Mouse (Mus musculus) T-helper 17 cell (primary cell): ENCODE results near the gene Hibadh.
"Not testable (repeated sequence)": the region's sequence is repeated elsewhere in the genome, so short reads cannot be mapped to it uniquely, and the experiment has no call there.

Experiments
- in situ Hi-C, 2 experiments: fragments of 300-600 bp; cut with MboI, MseI; formaldehyde crosslinking; loops; 1 replicate in 1 of 2; 2 replicates in 1 of 2; pipeline ENCODE4 v1.15.1; 2025; ENCODE audit warnings: high pct_unique_total_duplicates in 2 of 2

Gene Hibadh

DNA sequence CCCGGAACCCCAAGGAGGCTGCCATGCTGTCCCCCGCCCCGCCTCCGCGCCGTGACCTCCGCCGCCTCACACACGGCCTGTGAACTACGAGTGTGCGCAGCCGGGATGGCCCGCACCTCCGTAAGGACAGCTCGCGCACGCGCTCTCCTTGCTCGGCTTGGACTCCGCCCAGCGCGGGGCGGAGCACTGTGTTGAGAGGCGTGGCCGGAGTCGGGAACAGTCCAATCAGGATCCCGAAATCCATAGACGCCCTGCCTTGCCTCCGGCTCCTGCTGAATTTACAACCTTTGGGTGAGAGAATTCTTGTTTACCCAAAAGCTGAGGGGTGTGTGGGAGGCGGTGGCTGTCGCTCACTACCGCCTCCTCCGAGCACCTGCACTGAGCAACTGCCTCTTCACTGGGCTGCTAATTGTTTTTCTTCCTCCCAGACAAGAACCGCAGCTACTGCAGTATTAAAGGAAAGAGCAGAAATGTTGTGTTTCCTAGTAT, at the start of gene Hibadh:
Gene Hibadh, minus strand, starts transcription at position 166 of the 489 bp plus-strand sequence.
- in situ Hi-C loops, result no loop called here

GRCm38 (mm10) chr6:52686901-52687500, 46.8 kb upstream of the Hibadh start:
- in situ Hi-C loops, result no loop called here

GRCm38 (mm10) chr6:52682607-52683006, 42.4 kb upstream of the Hibadh start:
- in situ Hi-C loops, result no loop called here

- in situ Hi-C loops, result no loop called here
Measured at GRCm38 (mm10) chr6:52681847-52682485, 41.8 kb upstream of the Hibadh start.

DNA sequence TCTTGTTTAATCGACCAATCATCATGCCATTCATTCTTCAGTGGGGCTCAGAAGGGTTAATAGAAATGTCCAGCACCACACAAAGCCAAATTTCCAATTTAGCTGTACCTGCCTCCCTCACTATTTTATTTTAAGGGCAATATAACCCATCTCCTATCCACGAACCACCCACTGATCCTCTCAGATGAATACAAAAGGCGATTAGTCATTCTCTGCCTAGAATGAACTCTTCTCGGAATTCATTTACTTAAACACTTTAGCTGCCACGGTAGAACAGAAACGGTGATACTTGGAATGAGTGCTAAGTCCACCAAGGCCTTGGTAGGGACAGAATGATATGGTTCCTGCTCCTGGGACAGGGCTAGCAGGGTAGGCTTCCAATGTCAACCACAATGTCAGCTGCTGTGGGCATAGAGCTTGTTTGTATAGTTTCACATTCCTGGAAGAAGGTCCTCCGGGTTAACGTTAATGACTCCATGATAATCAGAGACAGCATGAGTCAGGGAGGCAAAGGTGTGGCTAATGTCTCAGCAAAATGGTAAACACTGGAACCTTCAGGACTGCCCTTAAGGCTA, 40.4 kb upstream of the Hibadh start:
- in situ Hi-C loops, result no loop called here

DNA sequence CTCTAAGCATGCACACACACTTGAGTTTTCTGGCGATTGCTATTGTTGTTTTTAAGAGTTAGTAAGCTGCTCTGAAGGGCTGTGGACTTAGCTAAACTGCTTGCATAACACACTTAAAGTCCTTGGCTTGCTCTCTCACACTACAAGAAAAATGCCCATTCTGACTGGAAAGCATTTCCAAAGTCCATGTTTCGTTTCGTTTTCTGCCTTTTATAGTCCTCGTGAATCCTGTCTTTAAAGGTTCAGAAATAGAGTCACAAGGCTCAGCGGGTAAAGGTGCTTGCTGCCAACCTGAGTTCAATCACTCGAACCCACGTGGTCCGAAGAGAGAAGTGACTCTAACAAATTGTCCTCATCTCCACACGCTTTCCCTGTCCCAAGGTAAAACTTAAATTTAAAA, 39.4 kb upstream of the Hibadh start:
- in situ Hi-C loops, result no loop called here

- in situ Hi-C loops, result not testable (repeated sequence)
Measured at GRCm38 (mm10) chr6:52677534-52677933, 37.3 kb upstream of the Hibadh start.

- in situ Hi-C loops, result no loop called here
Measured at GRCm38 (mm10) chr6:52675222-52675921, 35.2 kb upstream of the Hibadh start.

DNA sequence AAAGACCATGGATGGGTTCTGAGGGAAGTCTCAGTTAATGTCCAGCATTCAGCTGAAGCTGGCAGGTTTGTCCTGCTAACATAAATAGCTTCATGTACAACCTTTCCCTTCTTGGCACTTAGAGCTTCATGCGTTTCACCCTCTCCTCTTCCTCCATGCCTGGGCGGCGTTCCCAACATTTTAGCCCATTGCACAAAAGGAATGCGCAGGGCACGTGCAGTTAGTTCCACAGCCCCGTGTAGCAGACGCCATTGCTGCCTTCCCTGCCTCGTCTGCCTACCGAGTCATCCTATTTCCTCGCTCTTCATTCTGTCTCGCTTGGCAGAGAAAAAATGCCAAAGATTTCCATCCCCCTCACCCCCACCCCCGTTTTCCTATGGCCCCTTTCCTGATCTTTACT, 34.4 kb upstream of the Hibadh start:
- in situ Hi-C loops, result loop anchor here in 1 of 2 experiments (25.0 kb wide), 1 partner anchor 163 kb away; no protein-coding TSS in a partner anchor

DNA sequence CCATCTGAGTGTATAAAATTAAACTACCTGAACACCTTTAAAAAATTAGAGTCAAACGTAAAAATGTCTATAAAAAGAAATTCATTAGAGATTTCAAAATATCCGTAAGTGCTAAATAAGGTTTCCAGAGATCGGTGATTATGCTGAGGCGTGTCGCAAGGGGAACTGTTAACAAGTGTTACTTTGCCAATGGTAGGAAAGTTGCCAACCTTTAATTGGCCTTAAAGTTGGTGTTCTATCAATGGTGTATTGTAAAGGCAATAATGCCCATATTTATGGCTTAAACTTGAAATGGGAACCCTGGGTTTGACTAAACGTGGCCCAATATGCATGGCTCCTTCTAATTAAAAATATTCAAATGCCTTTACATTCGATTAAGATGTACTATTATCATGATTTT, 33.5 kb upstream of the Hibadh start:
- in situ Hi-C loops, result loop anchor here in 1 of 2 experiments (25.0 kb wide), 1 partner anchor 164 kb away; no protein-coding TSS in a partner anchor

- in situ Hi-C loops, result loop anchor here in 1 of 2 experiments (25.0 kb wide), 1 partner anchor 165 kb away; no protein-coding TSS in a partner anchor
Measured at GRCm38 (mm10) chr6:52672539-52672938, 32.4 kb upstream of the Hibadh start.

DNA sequence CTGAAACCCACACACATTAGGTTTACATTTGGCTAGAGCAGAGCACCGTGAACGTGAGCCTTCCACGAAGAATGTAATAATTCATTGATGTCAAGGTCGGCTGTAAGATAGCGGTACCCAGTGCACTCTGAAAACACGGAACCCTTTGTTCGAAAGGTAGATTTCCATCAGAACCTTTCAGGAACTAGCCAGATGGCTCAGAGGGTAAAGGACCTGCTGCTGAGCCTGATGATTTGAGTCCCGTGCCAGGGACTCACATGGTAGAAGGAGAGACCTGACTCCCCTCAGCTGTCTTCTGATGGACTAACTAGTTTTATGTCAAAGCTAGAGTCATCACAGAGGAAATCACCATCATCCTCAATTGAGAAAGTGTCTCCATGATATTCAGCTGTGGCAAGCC, 31.6 kb upstream of the Hibadh start:
- in situ Hi-C loops, result loop anchor here in 1 of 2 experiments (25.0 kb wide), 1 partner anchor 166 kb away; no protein-coding TSS in a partner anchor

- in situ Hi-C loops, result loop anchor here (5.0 to 25.0 kb wide), 2 partner anchors 167 kb away; no protein-coding TSS in a partner anchor
Measured at GRCm38 (mm10) chr6:52669878-52670277, 29.7 kb upstream of the Hibadh start.

DNA sequence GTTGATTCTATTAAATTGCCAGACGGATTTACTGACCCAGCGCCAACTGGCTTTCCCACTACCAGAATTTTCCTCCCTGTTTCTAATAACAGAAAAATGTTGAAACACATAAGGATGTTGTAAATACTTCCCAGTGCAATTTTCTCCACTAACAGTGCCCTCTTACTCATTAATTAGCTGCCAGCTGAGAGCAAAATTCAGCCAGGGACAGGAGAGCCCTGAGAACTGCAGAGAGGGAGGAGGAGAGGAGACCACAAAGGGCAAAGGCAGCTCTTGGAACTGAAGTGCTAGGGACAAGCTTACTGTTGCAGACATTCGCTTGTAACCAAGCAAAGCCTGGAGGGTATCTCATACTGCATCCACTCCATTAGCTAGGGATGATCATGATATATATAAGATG, 27.5 kb upstream of the Hibadh start:
- in situ Hi-C loops, result loop anchor here (5.0 to 25.0 kb wide), 2 partner anchors 170 kb away; no protein-coding TSS in a partner anchor

DNA sequence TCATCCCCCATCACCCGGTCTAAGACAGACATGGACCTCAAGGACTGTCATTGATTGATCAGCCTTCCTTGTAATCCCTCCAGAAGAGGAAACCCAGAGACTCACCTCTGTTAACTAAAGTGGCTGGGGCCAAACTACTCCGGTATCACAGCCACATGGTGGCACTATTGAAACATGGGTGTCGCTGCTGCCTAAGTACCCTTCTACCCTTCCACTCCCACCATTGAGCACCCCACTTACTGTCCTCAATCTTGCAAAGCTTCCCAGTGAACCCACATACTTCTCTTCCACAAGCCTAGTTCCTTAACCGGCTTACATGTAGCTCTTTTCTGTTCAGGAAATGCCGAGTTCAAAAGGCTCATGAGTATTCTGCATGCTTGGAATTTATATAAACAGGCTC, 22.8 kb upstream of the Hibadh start:
- in situ Hi-C loops, result loop anchor here in 1 of 2 experiments (25.0 kb wide), 1 partner anchor 174 kb away; no protein-coding TSS in a partner anchor

DNA sequence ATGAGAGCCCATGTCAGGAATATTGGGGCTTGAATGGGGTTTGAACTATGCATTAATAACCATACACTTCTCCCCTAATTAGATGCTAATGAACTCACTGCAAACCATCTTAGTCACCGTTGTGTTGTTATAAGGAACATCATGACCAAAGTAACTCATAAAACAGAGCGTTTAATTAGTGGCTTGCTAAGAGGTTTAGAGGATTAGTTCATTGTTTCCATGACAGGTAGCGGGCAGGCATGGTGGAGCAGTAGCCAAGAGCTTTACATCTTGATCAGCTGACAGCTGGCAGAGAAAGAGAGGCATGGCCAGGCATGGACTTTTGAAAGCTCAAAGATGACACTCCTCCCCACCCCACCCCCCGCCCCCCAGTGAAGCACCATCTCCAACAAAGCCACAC, 15.1 kb upstream of the Hibadh start:
- in situ Hi-C loops, result loop anchor here in 1 of 2 experiments (25.0 kb wide), 1 partner anchor 182 kb away; no protein-coding TSS in a partner anchor

DNA sequence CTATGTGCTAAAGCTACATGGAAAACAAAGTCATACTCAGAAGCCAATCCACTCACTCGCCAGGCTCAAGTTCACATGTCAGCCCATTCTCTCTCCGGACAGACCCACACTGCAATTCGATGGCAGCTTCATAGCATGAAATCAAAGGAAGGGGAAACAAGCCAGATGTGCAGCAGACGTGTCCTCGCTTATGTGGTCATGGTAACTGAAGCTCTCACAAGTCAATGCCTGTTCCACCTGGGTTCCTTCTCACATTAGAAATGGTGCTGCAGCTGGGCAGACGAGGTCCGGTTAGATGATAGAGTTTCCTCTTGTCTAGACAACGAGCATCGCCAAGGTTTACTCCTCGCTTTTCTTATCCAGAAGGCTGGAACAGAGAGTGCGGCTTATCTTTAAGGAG, 8.6 kb upstream of the Hibadh start:
- in situ Hi-C loops, result loop anchor here in 1 of 2 experiments (5.0 kb wide), 1 partner anchor 83 kb away; no protein-coding TSS in a partner anchor

DNA sequence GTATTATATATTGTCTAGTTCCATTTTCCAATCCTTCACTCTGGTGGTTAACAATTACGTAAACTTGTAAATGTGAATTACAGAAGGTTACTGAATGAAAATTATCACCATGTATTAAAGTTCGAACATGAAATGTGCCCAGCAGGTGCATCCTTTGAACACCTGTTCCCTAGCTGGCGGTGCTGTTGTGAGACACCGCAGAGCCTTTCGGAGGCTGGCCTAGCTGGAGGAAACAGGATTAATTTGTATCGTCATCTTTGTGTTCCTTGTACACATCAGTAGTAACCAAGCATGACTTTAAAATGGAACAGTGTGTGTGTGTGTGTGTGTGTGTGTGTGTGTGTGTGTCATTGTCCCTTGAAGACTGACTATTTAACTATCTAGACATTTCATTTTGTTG, 7.8 kb upstream of the Hibadh start:
- in situ Hi-C loops, result loop anchor here in 1 of 2 experiments (5.0 kb wide), 1 partner anchor 84 kb away; no protein-coding TSS in a partner anchor

DNA sequence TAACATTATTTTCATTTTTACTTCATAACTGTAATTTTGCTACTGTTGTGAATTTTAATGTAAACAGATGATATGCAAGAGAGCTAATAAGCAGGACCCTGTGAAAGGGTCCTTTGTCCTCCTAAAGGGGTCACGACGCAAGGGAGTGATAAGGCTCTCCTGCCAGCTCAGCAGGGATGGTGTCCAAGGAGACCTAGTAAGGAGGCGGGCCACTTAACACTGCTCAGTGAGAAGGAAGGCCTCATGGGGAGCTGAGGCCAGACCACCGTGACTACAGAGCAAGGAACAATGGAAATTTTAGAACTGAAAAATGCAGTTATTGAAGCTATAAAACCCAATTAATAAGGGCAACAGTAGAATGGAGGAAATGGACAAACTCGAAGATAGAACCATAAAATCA, 5.7 kb upstream of the Hibadh start:
- in situ Hi-C loops, result loop anchor here in 1 of 2 experiments (5.0 kb wide), 1 partner anchor 86 kb away; no protein-coding TSS in a partner anchor

GRCm38 (mm10) chr6:52642152-52642551, 2.0 kb upstream of the Hibadh start:
- in situ Hi-C loops, result no loop called here

GRCm38 (mm10) chr6:52641076-52641475, 887 bp upstream of the Hibadh start:
- in situ Hi-C loops, result no loop called here
